Mouse (Mus musculus) cerebellum, postnatal 14 days (tissue): ENCODE data around the gene Iqca.
A peak's percentile ranks its signal among the peaks of the same experiment; 100 is the strongest.

Experiments used
- DNase-seq, 2 experiments: peaks; one replicate each; pipeline ENCODE4 v3.0.0; 2021; ENCODE audit warnings: mixed read lengths in 2 of 2

Iqca gene

GRCm38 (mm10) chr1:90051347-90051746 is 101.9 kb downstream of the Iqca start:
- peak; percentile 67 to 76 for DNase-seq

- DNase-seq: no peak
These were observed 103.0 kb downstream of the Iqca start for GRCm38 (mm10) chr1:90050046-90050739.

GRCm38 (mm10) chr1:90028305-90028704 is 124.9 kb downstream of the Iqca start:
- peak; percentile 28 to 41 for DNase-seq

- peak; percentile 42 to 68 for DNase-seq
These were observed 126.3 kb downstream of the Iqca start for GRCm38 (mm10) chr1:90026945-90027344.

GRCm38 (mm10) chr1:90020336-90020735 is 132.9 kb downstream of the Iqca start:
- DNase-seq: no peak

GRCm38 (mm10) chr1:90018071-90018470 is 135.1 kb downstream of the Iqca start:
- DNase-seq: no peak

GRCm38 (mm10) chr1:90014446-90014845 is 138.8 kb downstream of the Iqca start, which contains the start of gene Asb18:
Asb18 (minus strand) TSS chr1:90014666.
- DNase-seq: peak; percentile 54

- peak in 1 of 2 experiments; percentile 40 for DNase-seq
These were observed 139.9 kb downstream of the Iqca start for GRCm38 (mm10) chr1:90013273-90013672.

- peak in 1 of 2 experiments; percentile 35 for DNase-seq
These were observed 140.4 kb downstream of the Iqca start for GRCm38 (mm10) chr1:90012850-90013249.

GRCm38 (mm10) chr1:90012168-90012567 is 141.0 kb downstream of the Iqca start:
- no peak for DNase-seq

GRCm38 (mm10) chr1:90010077-90010476 is 143.1 kb downstream of the Iqca start:
- DNase-seq: no peak

- no peak for DNase-seq
These were observed 144.0 kb downstream of the Iqca start for GRCm38 (mm10) chr1:90009188-90009587.

- peak in 1 of 2 experiments; percentile 17 for DNase-seq
These were observed 146.5 kb downstream of the Iqca start for GRCm38 (mm10) chr1:90006666-90007065.

- DNase-seq: no peak
These were observed 152.2 kb downstream of the Iqca start for GRCm38 (mm10) chr1:90000981-90001380.

- DNase-seq: no peak
These were observed 153.3 kb downstream of the Iqca start for GRCm38 (mm10) chr1:89999858-90000257.

- DNase-seq: no peak
These were observed 154.5 kb downstream of the Iqca start for GRCm38 (mm10) chr1:89998696-89999095.

GRCm38 (mm10) chr1:89998076-89998475 is 155.1 kb downstream of the Iqca start:
- no peak for DNase-seq

- no peak for DNase-seq
These were observed 160.9 kb downstream of the Iqca start for GRCm38 (mm10) chr1:89992256-89992655.
